Mouse (Mus musculus) forebrain, embryonic 10.5 days (tissue): ENCODE data around the gene Cacna1a. TPM values are rescaled to one million over a fixed set of nuclear protein-coding genes. Genes with fewer than 3 reads are reported as not detected.

Experiments used
- DNase-seq: peaks from one replicate; pipeline ENCODE4 v3.0.0-alpha.2; 2017; ENCODE audit warnings: low spot score; ENCODE audit errors: extremely low spot score
- H3K27ac ChIP-seq: fragments of 300-500 bp; sonication (generic); 2 replicates; pipeline ENCODE4 v1.5.1; 2016; ENCODE audit warnings: mild to moderate bottlenecking
- H3K27me3 ChIP-seq: fragments of 300-500 bp; sonication (generic); 2 replicates; pipeline ENCODE4 v1.6.1; 2016; ENCODE audit warnings: mild to moderate bottlenecking; ENCODE audit not compliant: poor library complexity, severe bottlenecking
- H3K36me3 ChIP-seq: fragments of 300-500 bp; sonication (generic); replicated peaks from 2 replicates; pipeline ENCODE4 v1.6.1; 2016; ENCODE audit warnings: mild to moderate bottlenecking, moderate library complexity
- H3K4me1 ChIP-seq: fragments of 300-500 bp; sonication (generic); 2 replicates; pipeline ENCODE4 v1.6.1; 2016
- H3K4me3 ChIP-seq: fragments of 300-500 bp; sonication (generic); 2 replicates; pipeline ENCODE4 v1.5.1; 2016; ENCODE audit warnings: mild to moderate bottlenecking, moderate library complexity
- H3K9me3 ChIP-seq: fragments of 300-500 bp; sonication (generic); 2 replicates; pipeline ENCODE4 v1.6.1; 2016; ENCODE audit warnings: mild to moderate bottlenecking, moderate library complexity
- WGBS: fragments of 180-500 bp; shearing (Covaris S2); methylation state at CpG from one replicate; pipeline ENCODE4 v1.1.7; 2016; 5-methylcytosine and 5-hydroxymethylcytosine counted together
- polyA plus RNA-seq: library from polyadenylated mRNA; unstranded; fragments of >200 nt; fragmentation: Nextera tagmentation; extraction: Ambion mirVana; gene quantifications from 2 replicates; pipeline ENCODE4 v1.2.1, GENCODE M21; 2016

Cacna1a gene
- polyA plus RNA-seq, 1 experiment from 2014 or later, result 7.4 TPM

DNA sequence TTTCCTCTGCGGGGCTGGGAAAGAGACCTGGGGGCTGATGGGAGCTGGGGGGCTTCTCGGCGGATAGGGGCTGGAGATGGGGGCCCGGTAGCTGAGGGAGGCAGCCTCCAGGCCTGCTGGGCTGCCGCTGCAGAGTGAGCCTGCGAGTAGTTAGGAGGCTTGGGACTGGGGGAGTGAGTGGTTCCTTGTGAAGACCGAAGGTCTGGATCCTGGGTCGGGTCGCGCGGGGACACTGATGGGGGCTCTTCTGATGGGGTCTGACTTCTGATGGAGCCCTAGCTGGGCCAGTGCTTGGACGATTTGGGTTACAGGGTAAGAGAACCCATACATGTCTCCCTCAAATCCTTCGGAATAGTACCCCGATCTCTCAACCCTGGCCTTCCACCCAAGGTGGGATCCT is 27.8 kb downstream of the Cacna1a start:
- peak overlapping the region; percentile 89 for H3K27ac ChIP-seq
- H3K4me1 ChIP-seq, result peaks cover 35% of the 10 kb centered on the region
- H3K4me3 ChIP-seq, result peak overlapping the region; percentile 62
- WGBS, result 10% methylated on average over 14 of the region's 14 CpGs
- peak; percentile 44 for DNase-seq
- no peaks in the 10 kb centered on the region; the same call in 1 of the 2 replicates for H3K9me3 ChIP-seq
- H3K27me3 ChIP-seq, result peaks cover 64% of the 10 kb centered on the region
- peaks cover 10% of the 10 kb centered on the region; the same call in 1 of the 2 replicates for H3K36me3 ChIP-seq

- WGBS, result 81% methylated on average over 6 of the region's 6 CpGs
Measured at GRCm38 (mm10) chr8:84416915-84417314, 28.7 kb downstream of the Cacna1a start.

GRCm38 (mm10) chr8:84417840-84418239 is 29.6 kb downstream of the Cacna1a start:
- no peak overlapping the region for H3K4me3 ChIP-seq
- WGBS, result 65% methylated on average over 5 of the region's 5 CpGs
- H3K27me3 ChIP-seq, result peaks cover 49% of the 10 kb centered on the region
- H3K4me1 ChIP-seq, result peaks cover 35% of the 10 kb centered on the region
- no peak overlapping the region for H3K27ac ChIP-seq
- no peak for DNase-seq
- peaks cover 10% of the 10 kb centered on the region; the same call in 1 of the 2 replicates for H3K36me3 ChIP-seq
- H3K9me3 ChIP-seq, result no peaks in the 10 kb centered on the region; the same call in 1 of the 2 replicates

More at GRCm38 (mm10) chr8:84416915-84417314, 28.7 kb downstream of the Cacna1a start:
- H3K36me3 ChIP-seq, result peaks cover 10% of the 10 kb centered on the region; the same call in 1 of the 2 replicates
- no peak for DNase-seq
- H3K4me3 ChIP-seq, result peak overlapping the region; percentile 62
- H3K9me3 ChIP-seq, result no peaks in the 10 kb centered on the region; the same call in 1 of the 2 replicates
- peaks cover 56% of the 10 kb centered on the region for H3K27me3 ChIP-seq
- H3K27ac ChIP-seq, result no peak overlapping the region
- peaks cover 35% of the 10 kb centered on the region for H3K4me1 ChIP-seq

- WGBS, result 82% methylated on average over 3 of the region's 3 CpGs
- Histone ChIP-seq H3K27ac (no peak overlapping the region), H3K9me3 (no peaks in the 10 kb centered on the region), H3K4me3 (no peak overlapping the region), H3K4me1 (peaks cover 9% of the 10 kb centered on the region), H3K27me3 (no peaks in the 10 kb centered on the region), H3K36me3 (peaks cover 15% of the 10 kb centered on the region)
- DNase-seq, result no peak
Measured at GRCm38 (mm10) chr8:84424426-84424825, 36.2 kb downstream of the Cacna1a start.

GRCm38 (mm10) chr8:84426087-84426486 is 37.8 kb downstream of the Cacna1a start:
- WGBS, result 91% methylated on average over 7 of the region's 7 CpGs
- H3K36me3 ChIP-seq, result peaks cover 10% of the 10 kb centered on the region; the same call in 1 of the 2 replicates
- no peaks in the 10 kb centered on the region for H3K27me3 ChIP-seq
- H3K27ac ChIP-seq, result no peak overlapping the region
- DNase-seq, result no peak
- peaks cover 14% of the 10 kb centered on the region for H3K4me1 ChIP-seq
- no peaks in the 10 kb centered on the region for H3K9me3 ChIP-seq
- no peak overlapping the region for H3K4me3 ChIP-seq

GRCm38 (mm10) chr8:84426582-84426981 is 38.3 kb downstream of the Cacna1a start:
- 90% methylated on average over 8 of the region's 8 CpGs for WGBS
- no peak overlapping the region for H3K27ac ChIP-seq
- no peak for DNase-seq
- no peaks in the 10 kb centered on the region for H3K9me3 ChIP-seq
- no peak overlapping the region for H3K4me3 ChIP-seq
- H3K27me3 ChIP-seq, result no peaks in the 10 kb centered on the region
- H3K4me1 ChIP-seq, result peaks cover 14% of the 10 kb centered on the region
- H3K36me3 ChIP-seq, result peaks cover 10% of the 10 kb centered on the region; the same call in 1 of the 2 replicates

DNA sequence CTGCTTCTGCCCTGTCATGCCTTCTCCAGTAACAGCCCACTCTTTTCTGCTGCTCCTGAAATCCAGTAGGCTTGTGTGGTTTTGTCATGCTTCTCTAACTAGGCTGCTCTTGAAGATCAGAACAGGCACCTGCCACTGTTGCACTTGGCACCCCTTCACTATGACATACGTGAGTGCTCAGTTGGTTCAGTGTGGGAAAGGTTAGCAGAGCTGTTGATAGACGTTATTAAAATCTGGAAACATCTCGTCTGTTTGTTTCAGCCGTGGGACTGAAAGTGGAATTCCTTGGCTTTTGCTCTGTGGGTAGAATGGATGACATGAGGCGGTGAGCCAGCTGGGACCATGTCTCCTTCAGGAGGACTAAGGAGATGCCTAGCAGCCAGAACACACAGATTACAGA is 39.8 kb downstream of the Cacna1a start:
- Histone ChIP-seq H3K36me3 (peaks cover 10% of the 10 kb centered on the region; the same call in 1 of the 2 replicates), H3K27me3 (no peaks in the 10 kb centered on the region), H3K9me3 (no peaks in the 10 kb centered on the region), H3K27ac (no peak overlapping the region), H3K4me1 (peaks cover 14% of the 10 kb centered on the region), H3K4me3 (no peak overlapping the region)
- 86% methylated on average over 5 of the region's 5 CpGs for WGBS
- no peak for DNase-seq

DNA sequence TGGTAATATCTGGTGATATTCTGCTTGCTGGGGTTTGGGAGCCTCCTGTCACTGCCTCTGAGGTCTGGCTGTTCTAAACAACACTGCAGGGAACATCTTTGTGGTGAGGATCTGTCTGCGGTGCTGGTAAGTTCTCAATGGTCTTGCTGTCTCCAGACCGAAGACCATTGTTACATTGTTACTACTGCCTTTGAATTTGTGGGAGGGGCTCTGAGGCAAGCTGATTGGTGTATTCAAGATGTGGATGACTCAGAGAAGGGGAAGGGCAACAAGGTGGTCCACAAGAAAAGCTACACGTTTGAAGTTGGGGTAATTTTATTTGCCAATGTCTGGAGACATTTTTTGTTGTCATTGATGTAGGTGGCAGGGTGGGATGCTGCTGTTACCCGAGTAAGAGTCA is 40.8 kb downstream of the Cacna1a start:
- no peaks in the 10 kb centered on the region for H3K9me3 ChIP-seq
- no peaks in the 10 kb centered on the region for H3K27me3 ChIP-seq
- 29% methylated on average over 4 of the region's 4 CpGs for WGBS
- H3K4me1 ChIP-seq, result peaks cover 14% of the 10 kb centered on the region
- peaks cover 10% of the 10 kb centered on the region; the same call in 1 of the 2 replicates for H3K36me3 ChIP-seq
- H3K27ac ChIP-seq, result no peak overlapping the region
- no peak for DNase-seq
- no peak overlapping the region for H3K4me3 ChIP-seq

GRCm38 (mm10) chr8:84429492-84429891 is 41.3 kb downstream of the Cacna1a start:
- no peak overlapping the region for H3K27ac ChIP-seq
- DNase-seq, result no peak
- WGBS, result 47% methylated on average over 5 of the region's 5 CpGs
- H3K36me3 ChIP-seq, result peaks cover 10% of the 10 kb centered on the region; the same call in 1 of the 2 replicates
- no peaks in the 10 kb centered on the region for H3K27me3 ChIP-seq
- H3K4me1 ChIP-seq, result peaks cover 14% of the 10 kb centered on the region
- no peak overlapping the region for H3K4me3 ChIP-seq
- H3K9me3 ChIP-seq, result no peaks in the 10 kb centered on the region

DNA sequence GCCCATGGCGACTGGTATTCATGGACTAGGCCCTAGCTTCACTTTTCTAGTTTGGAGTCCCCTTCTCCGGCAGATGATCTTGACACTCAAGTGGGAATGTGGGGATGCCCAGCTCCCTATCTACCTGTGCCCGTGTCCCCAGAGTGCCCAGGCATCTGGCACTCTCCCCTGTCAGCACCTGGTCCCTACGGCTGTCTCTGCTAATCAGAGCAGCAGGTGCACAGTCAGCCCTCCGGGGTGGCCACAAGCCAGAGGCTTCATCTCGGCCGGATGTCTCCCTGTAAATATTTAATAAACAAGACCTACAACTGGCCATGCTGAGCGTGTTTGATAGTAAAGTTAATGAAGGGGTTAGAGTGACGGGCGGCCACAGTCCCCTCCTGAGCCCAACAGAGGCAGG is 47.1 kb downstream of the Cacna1a start:
- Histone ChIP-seq H3K9me3 (no peaks in the 10 kb centered on the region), H3K4me1 (no peaks in the 10 kb centered on the region), H3K4me3 (no peak overlapping the region), H3K27me3 (no peaks in the 10 kb centered on the region), H3K36me3 (no peaks in the 10 kb centered on the region), H3K27ac (no peak overlapping the region)
- DNase-seq, result no peak
- 89% methylated on average over 10 of the region's 10 CpGs for WGBS

DNA sequence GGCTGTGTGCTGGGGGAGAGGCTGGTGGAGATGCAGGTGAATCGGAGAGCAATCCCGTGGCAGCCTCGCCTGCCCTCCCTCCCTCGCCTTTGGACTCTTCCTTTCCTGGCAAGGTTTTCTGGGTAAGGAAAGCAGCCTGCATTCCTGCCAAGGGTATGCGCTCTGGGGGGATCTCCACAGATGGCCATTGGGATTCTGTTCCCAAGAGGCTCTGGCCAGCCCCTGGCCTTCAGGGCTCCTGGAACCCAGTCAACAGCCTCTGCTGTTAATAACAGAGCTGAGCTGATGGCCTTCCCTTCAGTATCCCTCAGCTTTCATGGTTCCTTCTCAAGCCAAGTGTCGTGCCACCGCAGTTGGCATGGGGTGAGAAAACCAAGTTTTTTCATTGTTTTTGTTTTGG is 51.6 kb downstream of the Cacna1a start:
- Histone ChIP-seq H3K36me3 (peaks cover 10% of the 10 kb centered on the region; the same call in 1 of the 2 replicates), H3K4me1 (0 out of 2 replicates have a peak, but pooled peaks cover 7% of the 10 kb centered on the region), H3K9me3 (no peaks in the 10 kb centered on the region), H3K27ac (no peak overlapping the region), H3K27me3 (no peaks in the 10 kb centered on the region), H3K4me3 (no peak overlapping the region)
- 92% methylated on average over 7 of the region's 7 CpGs for WGBS
- no peak for DNase-seq

DNA sequence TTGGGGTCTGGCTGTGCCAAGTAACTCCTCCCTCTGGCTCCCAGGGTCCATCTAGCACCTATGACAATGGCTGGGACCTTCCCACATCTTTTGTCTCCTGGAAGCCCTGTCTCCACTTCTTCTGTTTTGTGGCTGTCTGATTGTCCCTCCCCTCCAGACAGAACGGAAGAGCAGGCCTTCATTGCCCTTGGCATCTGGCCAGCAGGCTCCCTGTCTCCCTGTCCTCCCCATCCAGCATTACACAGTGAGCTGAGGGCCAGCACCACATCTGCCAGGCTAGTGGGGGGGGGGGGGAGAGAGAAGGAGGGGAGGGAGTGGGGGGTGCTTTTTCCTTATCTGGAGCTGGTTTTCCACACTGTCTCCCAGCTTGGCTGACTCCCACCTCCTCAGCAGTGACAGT is 53.8 kb downstream of the Cacna1a start:
- no peak for DNase-seq
- Histone ChIP-seq H3K36me3 (peaks cover 16% of the 10 kb centered on the region; the same call in 1 of the 2 replicates), H3K27ac (no peak overlapping the region), H3K27me3 (no peaks in the 10 kb centered on the region), H3K4me1 (0 out of 2 replicates have a peak, but pooled peaks cover 7% of the 10 kb centered on the region), H3K4me3 (no peak overlapping the region), H3K9me3 (no peaks in the 10 kb centered on the region)
- 45% methylated on average over 1 of the region's 1 CpGs for WGBS

GRCm38 (mm10) chr8:84446571-84446991 is 58.3 kb downstream of the Cacna1a start:
- Histone ChIP-seq H3K9me3 (no peaks in the 10 kb centered on the region), H3K36me3 (peaks cover 23% of the 10 kb centered on the region; the same call in 1 of the 2 replicates), H3K4me3 (no peak overlapping the region), H3K27me3 (no peaks in the 10 kb centered on the region), H3K27ac (no peak overlapping the region), H3K4me1 (0 out of 2 replicates have a peak, but pooled peaks cover 6% of the 10 kb centered on the region)
- WGBS, result 90% methylated on average over 9 of the region's 9 CpGs
- DNase-seq, result no peak
